Mouse (Mus musculus) liver, embryonic 14.5 days (tissue): ENCODE results near the gene Rpn1. TPM values are rescaled to one million over a fixed set of nuclear protein-coding genes. Genes with fewer than 3 reads are reported as not detected.

Experiments used
- ATAC-seq: fragments of 200-750 bp; cut with Nextera tagmentation; 2 replicates; pipeline ENCODE4 v1.8.0; 2017; ENCODE audit warnings: moderate number of reproducible peaks, mild to moderate bottlenecking, moderate library complexity; ENCODE audit not compliant: insufficient read depth
- DNase-seq, 3 experiments: peaks; one replicate each; pipeline ENCODE4 v3.0.0-alpha.2; 2012 to 2013; ENCODE audit warnings: low read depth in 3 of 3, low spot score in 3 of 3
- H3K27ac ChIP-seq: fragments of 300-500 bp; sonication (generic); 2 replicates; pipeline ENCODE4 v1.5.1; 2014; ENCODE audit warnings: moderate library complexity, mild to moderate bottlenecking, control low read depth, inconsistent platforms
- H3K27me3 ChIP-seq: fragments of 300-500 bp; sonication (generic); 2 replicates; pipeline ENCODE4 v1.6.1; 2014; ENCODE audit warnings: mild to moderate bottlenecking, low read length, moderate library complexity; ENCODE audit not compliant: control insufficient read depth, insufficient read depth
- H3K36me3 ChIP-seq: fragments of 300-500 bp; sonication (generic); replicated peaks from 2 replicates; pipeline ENCODE4 v1.6.1; 2014; ENCODE audit warnings: low read depth; ENCODE audit not compliant: control insufficient read depth, insufficient read depth
- H3K4me1 ChIP-seq, 2 experiments: fragments of 200-500 bp in 1 of 2; fragments of 300-500 bp in 1 of 2; sonication (generic) in 1 of 2; replicated peaks; 2 replicates each; pipeline ENCODE4 v1.6.1; 2012 to 2014; ENCODE audit warnings: antibody characterized with exemption in 1 of 2, inconsistent platforms in 1 of 2, low read length in 1 of 2; ENCODE audit not compliant: control insufficient read depth in 2 of 2, insufficient read depth in 2 of 2
- H3K4me2 ChIP-seq: fragments of 300-500 bp; sonication (generic); 2 replicates; pipeline ENCODE4 v1.6.1; 2014; ENCODE audit warnings: low read depth, mild to moderate bottlenecking, control low read depth, moderate library complexity
- H3K4me3 ChIP-seq, 2 experiments: fragments of 200-500 bp in 1 of 2; fragments of 300-500 bp in 1 of 2; sonication (generic) in 1 of 2; 2 replicates each; pipeline ENCODE4 v1.5.1; 2012 to 2014; ENCODE audit warnings: low read depth in 2 of 2, low read length in 2 of 2, mild to moderate bottlenecking in 2 of 2, control low read depth in 1 of 2, inconsistent platforms in 1 of 2, moderate library complexity in 1 of 2; ENCODE audit not compliant: insufficient read depth in 1 of 2
- H3K9ac ChIP-seq: fragments of 300-500 bp; sonication (generic); replicated peaks from 2 replicates; pipeline ENCODE4 v1.6.1; 2014; ENCODE audit warnings: mild to moderate bottlenecking, control low read depth, moderate library complexity
- H3K9me3 ChIP-seq: fragments of 300-500 bp; sonication (generic); 2 replicates; pipeline ENCODE4 v1.6.1; 2016; ENCODE audit warnings: low read length, mixed read lengths; ENCODE audit not compliant: control insufficient read depth
- CTCF ChIP-seq: IDR thresholded peaks from 2 replicates; pipeline ENCODE4 v1.5.1; 2016; ENCODE audit warnings: antibody characterized with exemption, low read depth, control low read depth
- EP300 ChIP-seq: IDR thresholded peaks from 2 replicates; pipeline ENCODE4 v1.6.1; 2016; ENCODE audit warnings: antibody characterized with exemption, low read depth
- WGBS: fragments of 180-500 bp; shearing (Covaris S2); extraction: QIAGEN DNeasy Blood & Tissue Kit; methylation state at CpG from one replicate; pipeline ENCODE4 v1.1.7; 2014; ENCODE audit not compliant: insufficient replicate concordance; 5-methylcytosine and 5-hydroxymethylcytosine counted together
- polyA plus RNA-seq, 2 experiments: library from polyadenylated mRNA; depleted of rRNA in 1 of 2; stranded (reverse) in 1 of 2; unstranded in 1 of 2; fragments of >200 nt; fragmentation: Nextera tagmentation in 1 of 2; extraction: Ambion mirVana in 1 of 2; gene quantifications; 2 replicates each; pipeline versions ENCODE4 v1.2.1 to v1.2.3; 2012 to 2014

Gene Rpn1
- polyA plus RNA-seq, 2 experiments = 81.7 to 172 TPM

GRCm38 (mm10) chr6:88051206-88051605 is 33.1 kb upstream of the Rpn1 start:
- 68% methylated on average over 5 of the region's 5 CpGs for WGBS
- no peaks in the 10 kb centered on the region for H3K27me3 ChIP-seq
- no peak overlapping the region for H3K27ac ChIP-seq
- no peak overlapping the region for H3K4me3 ChIP-seq
- H3K9me3 ChIP-seq = no peaks in the 10 kb centered on the region
- DNase-seq (no peak), ATAC-seq (no peak)
- H3K9ac ChIP-seq = no peak overlapping the region
- no peak overlapping the region for H3K4me2 ChIP-seq
- H3K4me1 ChIP-seq = peaks cover 3 to 17% of the 10 kb centered on the region in 2 experiments
- H3K36me3 ChIP-seq = no peaks in the 10 kb centered on the region
- TF ChIP-seq EP300 (no peak), CTCF (no peak)

GRCm38 (mm10) chr6:88053228-88054080 is 30.8 kb upstream of the Rpn1 start:
- no peak overlapping the region for H3K4me3 ChIP-seq
- no peak for ATAC-seq
- no peak overlapping the region for H3K4me2 ChIP-seq
- TF ChIP-seq CTCF = no peak
- no peak for TF ChIP-seq EP300
- no peak overlapping the region for H3K9ac ChIP-seq
- H3K4me1 ChIP-seq = peaks cover 0 to 17% of the 10 kb centered on the region in 2 experiments; a peak in 3 of 4 replicates
- H3K27me3 ChIP-seq = no peaks in the 10 kb centered on the region
- H3K9me3 ChIP-seq = no peaks in the 10 kb centered on the region
- 39% methylated on average over 11 of the region's 11 CpGs for WGBS
- no peak overlapping the region for H3K27ac ChIP-seq
- no peaks in the 10 kb centered on the region for H3K36me3 ChIP-seq
- DNase-seq = no peak

- Histone ChIP-seq H3K4me1 (peaks cover 0 to 17% of the 10 kb centered on the region in 2 experiments; a peak in 3 of 4 replicates), H3K4me2 (no peak overlapping the region), H3K9me3 (no peaks in the 10 kb centered on the region), H3K9ac (no peak overlapping the region), H3K36me3 (no peaks in the 10 kb centered on the region), H3K27me3 (no peaks in the 10 kb centered on the region), H3K27ac (no peak overlapping the region), H3K4me3 (no peak overlapping the region)
- ATAC-seq (no peak), DNase-seq (no peak)
- WGBS = 59% methylated on average over 9 of the region's 9 CpGs
- no peak for TF ChIP-seq EP300
Measured at GRCm38 (mm10) chr6:88054081-88054835, 30.0 kb upstream of the Rpn1 start.

- no peak for DNase-seq
- 63% methylated on average over 5 of the region's 5 CpGs for WGBS
- Histone ChIP-seq H3K4me3 (no peak overlapping the region), H3K9me3 (no peaks in the 10 kb centered on the region), H3K4me1 (peaks cover 0 to 17% of the 10 kb centered on the region in 2 experiments; a peak in 3 of 4 replicates), H3K36me3 (no peaks in the 10 kb centered on the region), H3K27me3 (no peaks in the 10 kb centered on the region), H3K4me2 (no peak overlapping the region), H3K27ac (no peak overlapping the region), H3K9ac (no peak overlapping the region)
- no peak for ATAC-seq
- TF ChIP-seq CTCF (no peak), EP300 (no peak)
Measured at GRCm38 (mm10) chr6:88055663-88056062, 28.6 kb upstream of the Rpn1 start.

GRCm38 (mm10) chr6:88056866-88057265 is 27.4 kb upstream of the Rpn1 start:
- Histone ChIP-seq H3K4me1 (peaks cover 0 to 17% of the 10 kb centered on the region in 2 experiments; a peak in 3 of 4 replicates), H3K27ac (no peak overlapping the region), H3K4me2 (no peak overlapping the region), H3K27me3 (no peaks in the 10 kb centered on the region), H3K4me3 (no peak overlapping the region), H3K9ac (no peak overlapping the region), H3K36me3 (no peaks in the 10 kb centered on the region), H3K9me3 (no peaks in the 10 kb centered on the region)
- DNase-seq (no peak), ATAC-seq (no peak)
- 63% methylated on average over 5 of the region's 5 CpGs for WGBS
- no peak for TF ChIP-seq CTCF
- TF ChIP-seq EP300 = no peak
